Mouse (Mus musculus): ENCODE data around the gene Btbd1. TPM values are rescaled to one million over a fixed set of nuclear protein-coding genes. Genes with fewer than 3 reads are reported as not detected.

The Btbd1 gene
- polyA plus RNA-seq, 1 experiment from 2014 or later = 68.4 TPM

DNA sequence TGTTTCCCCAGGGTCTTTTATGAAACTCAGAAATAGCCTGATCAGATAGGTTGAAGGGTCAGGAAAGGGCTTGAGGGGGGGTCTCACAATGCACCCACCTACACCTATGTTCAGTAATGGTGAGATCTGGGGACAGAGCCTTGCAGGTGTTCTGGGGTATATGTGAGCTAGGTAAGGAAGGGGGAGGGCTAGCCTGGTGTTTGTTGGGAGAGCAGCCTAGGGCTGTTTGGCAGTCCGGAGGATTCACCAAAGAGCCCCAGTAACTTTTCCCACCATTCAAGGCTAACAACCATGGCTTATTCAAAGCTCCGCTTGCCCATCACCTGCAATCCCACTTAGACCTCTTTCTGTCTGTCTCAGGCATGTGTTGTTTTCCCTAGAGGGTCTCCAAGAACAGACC lies 32.2 kb upstream of the Btbd1 start:
- H3K36me3 ChIP-seq = no peaks in the 10 kb centered on the region
- H3K27me3 ChIP-seq = peaks cover 59% of the 10 kb centered on the region
- H3K4me2 ChIP-seq = peak overlapping the region; percentile 99; the same call in 1 of the 2 replicates
- peaks cover 22% of the 10 kb centered on the region for H3K4me1 ChIP-seq
- no peaks in the 10 kb centered on the region for H3K9me3 ChIP-seq
- no peak overlapping the region for H3K27ac ChIP-seq
- H3K4me3 ChIP-seq = no peak overlapping the region
- no peak overlapping the region for H3K9ac ChIP-seq
- 78% methylated on average over 2 of the region's 2 CpGs for WGBS
- ATAC-seq (ENCODE audit: borderline replicate concordance, extremely low read depth, low FRiP score, low TSS enrichment) = no peak

GRCm38 (mm10) chr7:81860996-81861395 lies 31.8 kb upstream of the Btbd1 start:
- ATAC-seq (ENCODE audit: borderline replicate concordance, extremely low read depth, low FRiP score, low TSS enrichment) = no peak
- 45% methylated on average over 5 of the region's 5 CpGs for WGBS
- Histone ChIP-seq H3K4me3 (0 out of 2 replicates have a peak overlapping the region, but pooled peaks have one; percentile 1), H3K9ac (no peak overlapping the region), H3K4me1 (peaks cover 22% of the 10 kb centered on the region), H3K27ac (peak overlapping the region; percentile 51; the same call in 1 of the 2 replicates), H3K4me2 (peak overlapping the region; percentile 99), H3K36me3 (no peaks in the 10 kb centered on the region), H3K9me3 (no peaks in the 10 kb centered on the region), H3K27me3 (peaks cover 64% of the 10 kb centered on the region)

DNA sequence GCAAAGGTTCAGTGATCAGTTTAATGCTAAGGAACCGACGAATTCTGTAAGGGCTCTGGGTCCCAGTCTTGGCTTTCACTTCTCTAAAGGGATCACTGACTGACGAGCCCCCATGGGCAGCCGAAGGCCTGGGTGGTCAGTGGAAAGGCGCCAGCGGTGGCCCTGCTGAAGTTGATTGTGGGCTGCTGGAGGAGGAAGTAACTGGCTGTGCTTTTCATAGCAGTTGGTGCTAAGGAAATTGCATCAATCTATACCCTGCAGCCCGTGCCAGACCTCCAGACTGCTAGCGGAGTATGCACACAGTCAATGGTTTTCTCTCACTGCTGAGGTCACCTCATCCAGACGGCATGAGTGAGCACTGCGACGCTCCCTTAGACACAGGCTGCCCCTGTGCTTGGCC lies 30.8 kb upstream of the Btbd1 start:
- peaks cover 22% of the 10 kb centered on the region for H3K4me1 ChIP-seq
- H3K27ac ChIP-seq = peak overlapping the region; percentile 51; the same call in 1 of the 2 replicates
- peak overlapping the region; percentile 62 for H3K4me3 ChIP-seq
- 33% methylated on average over 11 of the region's 11 CpGs for WGBS
- H3K36me3 ChIP-seq = no peaks in the 10 kb centered on the region
- peak overlapping the region; percentile 99 for H3K4me2 ChIP-seq
- H3K27me3 ChIP-seq = peaks cover 66% of the 10 kb centered on the region
- peak; percentile 31; the same call in 1 of the 2 replicates for ATAC-seq (ENCODE audit: borderline replicate concordance, extremely low read depth, low FRiP score, low TSS enrichment)
- H3K9me3 ChIP-seq = no peaks in the 10 kb centered on the region
- no peak overlapping the region for H3K9ac ChIP-seq

DNA sequence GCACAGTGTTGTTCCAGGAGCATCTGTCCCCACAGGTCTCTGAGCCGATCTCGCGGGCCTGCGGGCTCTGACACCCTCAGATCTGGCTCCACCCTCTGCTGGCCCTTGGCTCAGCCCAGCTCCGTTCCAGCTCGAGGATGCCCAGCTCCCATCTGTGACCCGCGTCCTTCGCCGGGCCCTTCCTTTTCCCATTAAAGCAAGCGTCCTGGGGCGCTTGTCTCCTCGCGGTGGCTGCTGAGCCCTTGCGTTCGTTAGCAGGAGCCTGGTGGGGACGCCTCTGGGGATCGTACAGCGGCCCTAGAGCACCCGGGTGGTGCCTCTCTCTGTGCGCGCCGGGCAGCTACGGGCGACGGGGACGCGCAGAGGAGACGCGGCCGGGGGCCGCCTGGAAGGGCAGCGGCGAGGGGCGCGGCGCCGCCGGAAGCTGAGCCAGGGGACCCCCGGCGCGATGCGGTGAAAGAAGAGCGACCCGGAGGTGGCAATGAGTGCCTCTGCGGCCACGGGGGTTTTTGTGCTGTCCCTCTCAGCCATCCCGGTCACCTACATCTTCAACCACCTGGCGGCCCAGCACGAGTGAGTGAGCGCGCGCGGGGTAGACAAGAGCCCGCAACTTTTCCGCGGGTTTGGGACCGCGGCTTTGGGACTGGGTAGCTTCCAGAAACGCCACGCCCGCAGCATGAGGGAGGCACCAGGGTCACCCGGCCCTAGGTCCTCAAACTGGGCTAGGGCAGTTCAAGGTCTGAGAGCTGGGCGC lies 29.9 kb upstream of the Btbd1 start, which contains the start of gene Tm6sf1:
TSS of gene Tm6sf1 (plus strand) at position 34 of the 754 bp plus-strand sequence.
- Histone ChIP-seq H3K36me3 (no peaks in the 10 kb centered on the region), H3K4me3 (peak within 1 kb of the TSS; percentile 62), H3K4me1 (peaks cover 29% of the 10 kb centered on the region), H3K4me2 (peak within 1 kb of the TSS; percentile 99), H3K9ac (peak within 1 kb of the TSS; percentile 50), H3K27me3 (peaks cover 66% of the 10 kb centered on the region), H3K9me3 (no peaks in the 10 kb centered on the region), H3K27ac (peak within 1 kb of the TSS; percentile 51)
- ATAC-seq (ENCODE audit: borderline replicate concordance, extremely low read depth, low FRiP score, low TSS enrichment) = peak; percentile 55; the same call in 1 of the 2 replicates
- WGBS = under 1% methylated on average over 64 of the region's 64 CpGs

GRCm38 (mm10) chr7:81858236-81858635 lies 29.0 kb upstream of the Btbd1 start:
- Histone ChIP-seq H3K9ac (no peak overlapping the region), H3K4me2 (peak overlapping the region; percentile 99), H3K27ac (no peak overlapping the region), H3K36me3 (no peaks in the 10 kb centered on the region), H3K27me3 (peaks cover 66% of the 10 kb centered on the region), H3K4me3 (peak overlapping the region; percentile 62), H3K9me3 (no peaks in the 10 kb centered on the region), H3K4me1 (peaks cover 23% of the 10 kb centered on the region)
- ATAC-seq (ENCODE audit: borderline replicate concordance, extremely low read depth, low FRiP score, low TSS enrichment) = no peak
- 7% methylated on average over 9 of the region's 9 CpGs for WGBS

GRCm38 (mm10) chr7:81856221-81856620 lies 27.0 kb upstream of the Btbd1 start:
- Histone ChIP-seq H3K27ac (no peak overlapping the region), H3K27me3 (peaks cover 54% of the 10 kb centered on the region), H3K4me1 (peaks cover 23% of the 10 kb centered on the region), H3K4me3 (no peak overlapping the region), H3K4me2 (no peak overlapping the region), H3K36me3 (no peaks in the 10 kb centered on the region), H3K9ac (no peak overlapping the region), H3K9me3 (no peaks in the 10 kb centered on the region)
- no peak for ATAC-seq (ENCODE audit: borderline replicate concordance, extremely low read depth, low FRiP score, low TSS enrichment)
- WGBS = 72% methylated on average over 4 of the region's 4 CpGs

- Histone ChIP-seq H3K9me3 (no peaks in the 10 kb centered on the region), H3K27ac (no peak within 1 kb of the TSS), H3K36me3 (no peaks in the 10 kb centered on the region), H3K4me3 (no peak within 1 kb of the TSS), H3K4me1 (peaks cover 23% of the 10 kb centered on the region), H3K9ac (no peak within 1 kb of the TSS), H3K4me2 (no peak within 1 kb of the TSS; the same call in 1 of the 2 replicates), H3K27me3 (peaks cover 49% of the 10 kb centered on the region)
- WGBS = 81% methylated on average over 1 of the region's 1 CpGs
- ATAC-seq (ENCODE audit: borderline replicate concordance, extremely low read depth, low FRiP score, low TSS enrichment) = no peak
These were observed 26.5 kb upstream of the Btbd1 start, which contains the start of gene Gm10160 for GRCm38 (mm10) chr7:81855694-81856093. Gene Gm10160 (minus strand): TSS chr7:81855794.

- no peak; the same call in 1 of the 2 replicates for ATAC-seq (ENCODE audit: borderline replicate concordance, extremely low read depth, low FRiP score, low TSS enrichment)
- Histone ChIP-seq H3K27ac (no peak overlapping the region), H3K4me3 (no peak overlapping the region)
These were observed 25.5 kb upstream of the Btbd1 start for GRCm38 (mm10) chr7:81854568-81855307.

DNA sequence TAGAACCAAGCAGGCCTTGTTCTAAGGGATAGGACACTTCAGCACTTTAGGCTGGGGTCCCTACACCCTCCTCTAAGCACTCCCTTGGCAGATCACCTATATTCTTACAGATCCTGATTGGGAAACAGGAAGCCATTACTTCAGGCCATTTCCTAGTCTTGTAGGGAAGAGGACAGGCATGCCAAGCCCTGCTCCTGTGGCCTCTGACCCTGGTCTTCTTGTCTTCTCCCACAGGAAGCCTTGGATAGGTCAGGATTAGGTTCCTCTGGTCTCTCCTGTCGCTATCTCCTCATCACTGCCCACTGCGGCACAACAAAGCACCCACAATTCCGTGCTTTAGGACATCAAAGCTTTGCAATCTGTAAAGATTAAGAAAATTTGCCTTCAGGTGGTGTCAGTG lies 22.5 kb upstream of the Btbd1 start:
- Histone ChIP-seq H3K4me3 (no peak overlapping the region), H3K27me3 (peaks cover 10% of the 10 kb centered on the region; the same call in 1 of the 2 replicates), H3K4me1 (peaks cover 6% of the 10 kb centered on the region; the same call in 1 of the 2 replicates), H3K9me3 (no peaks in the 10 kb centered on the region), H3K27ac (no peak overlapping the region), H3K4me2 (no peak overlapping the region), H3K9ac (no peak overlapping the region), H3K36me3 (no peaks in the 10 kb centered on the region)
- no peak for ATAC-seq (ENCODE audit: borderline replicate concordance, extremely low read depth, low FRiP score, low TSS enrichment)
- 70% methylated on average over 3 of the region's 3 CpGs for WGBS

More at GRCm38 (mm10) chr7:81854568-81855307, 25.5 kb upstream of the Btbd1 start:
- 45% methylated on average over 8 of the region's 8 CpGs for WGBS
- Histone ChIP-seq H3K27me3 (peaks cover 40% of the 10 kb centered on the region), H3K9me3 (no peaks in the 10 kb centered on the region), H3K4me2 (no peak overlapping the region; the same call in 1 of the 2 replicates), H3K4me1 (peaks cover 20% of the 10 kb centered on the region), H3K9ac (no peak overlapping the region), H3K36me3 (no peaks in the 10 kb centered on the region)

GRCm38 (mm10) chr7:81850171-81850570 lies 20.9 kb upstream of the Btbd1 start:
- ATAC-seq (ENCODE audit: borderline replicate concordance, extremely low read depth, low FRiP score, low TSS enrichment) = no peak
- no peak overlapping the region for H3K4me2 ChIP-seq
- WGBS = 73% methylated on average over 6 of the region's 6 CpGs
- H3K36me3 ChIP-seq = no peaks in the 10 kb centered on the region
- no peaks in the 10 kb centered on the region for H3K27me3 ChIP-seq
- H3K27ac ChIP-seq = no peak overlapping the region
- H3K4me3 ChIP-seq = no peak overlapping the region
- H3K9me3 ChIP-seq = no peaks in the 10 kb centered on the region
- H3K9ac ChIP-seq = no peak overlapping the region
- H3K4me1 ChIP-seq = peaks cover 6% of the 10 kb centered on the region; the same call in 1 of the 2 replicates

GRCm38 (mm10) chr7:81849633-81850032 lies 20.4 kb upstream of the Btbd1 start:
- peaks cover 3% of the 10 kb centered on the region; the same call in 1 of the 2 replicates for H3K4me1 ChIP-seq
- H3K9me3 ChIP-seq = no peaks in the 10 kb centered on the region
- H3K9ac ChIP-seq = no peak overlapping the region
- no peaks in the 10 kb centered on the region for H3K36me3 ChIP-seq
- H3K4me2 ChIP-seq = no peak overlapping the region
- H3K4me3 ChIP-seq = no peak overlapping the region
- H3K27me3 ChIP-seq = no peaks in the 10 kb centered on the region
- WGBS = 84% methylated on average over 7 of the region's 7 CpGs
- no peak for ATAC-seq (ENCODE audit: borderline replicate concordance, extremely low read depth, low FRiP score, low TSS enrichment)
- no peak overlapping the region for H3K27ac ChIP-seq

All from lung, embryonic 15.5 days (tissue).